In the genomic region with DNA sequence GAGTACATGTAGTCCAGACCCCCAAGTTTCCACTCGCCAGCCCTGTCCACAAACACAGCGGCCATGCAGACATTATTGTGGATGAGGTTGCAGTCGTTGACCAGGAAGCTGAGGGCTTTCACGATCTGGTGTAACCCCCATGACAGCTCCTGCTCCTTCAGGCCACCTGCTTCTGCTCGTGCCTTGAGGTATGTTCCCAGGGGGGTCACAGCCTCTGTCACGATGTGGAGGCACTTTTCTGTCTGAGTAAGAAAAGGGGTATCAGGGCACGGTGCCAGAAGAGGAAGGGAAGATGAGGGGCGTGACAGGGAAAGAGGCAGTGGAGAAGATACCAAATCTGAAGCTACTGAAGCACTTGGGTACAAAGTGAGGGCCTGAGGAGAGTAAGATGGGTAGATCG, we compare ENCODE assay signal across 8 mouse cellular contexts. TPM values are rescaled to one million over a fixed set of nuclear protein-coding genes. Genes with fewer than 3 reads are reported as not detected.
DNase-seq lines count a peak whose midpoint lies in the region; ATAC-seq lines count a peak whose summit lies in the region.

No protein-coding gene starts in this region.

- ATAC-seq in megakaryocyte, adult 5-6 weeks (ENCODE audit: poor library complexity, severe bottlenecking): no peak
- ATAC-seq in limb, embryonic 12.5 days (ENCODE audit: insufficient number of reproducible peaks, insufficient read depth, low FRiP score, low TSS enrichment, low read depth): no peak

- H3K4me2 ChIP-seq in limb, embryonic 12.5 days: peak overlapping the region; percentile 83

- peak; percentile 17 for DNase-seq in adrenal gland, postnatal 14 days
- no peak for DNase-seq in adrenal gland, adult 18-20 months (ENCODE audit: low spot score in 2 of 2)
- peak; percentile 29 for DNase-seq in splenic B cell, adult 2 months (ENCODE audit: low read depth, low spot score)
- no peak for DNase-seq in gastrocnemius, adult 8-10 months (ENCODE audit: low spot score in 2 of 2)
- DNase-seq in frontal cortex, postnatal 36 days (ENCODE audit: low spot score in 2 of 2): no peak

- peaks cover 43% of the 10 kb centered on the region for H3K4me1 ChIP-seq in megakaryocyte, embryonic 14.5 days
- H3K4me1 ChIP-seq in limb, embryonic 12.5 days (replicated peaks): peaks cover 17% of the 10 kb centered on the region

- WGBS in limb, embryonic 12.5 days: 54% methylated on average over 9 of the region's 9 CpGs

- H3K27ac ChIP-seq in limb, embryonic 12.5 days: no peak overlapping the region

- peak overlapping the region; percentile 95 for H3K4me3 ChIP-seq in megakaryocyte, embryonic 14.5 days (replicated peaks)
- H3K4me3 ChIP-seq in limb, embryonic 12.5 days (replicated peaks): peak overlapping the region; percentile 88

- peak overlapping the region; percentile 92 for H3K9ac ChIP-seq in limb, embryonic 12.5 days (replicated peaks)

- peaks cover 50% of the 10 kb centered on the region for H3K36me3 ChIP-seq in megakaryocyte, embryonic 14.5 days (replicated peaks; ENCODE audit: low read length)
- H3K36me3 ChIP-seq in limb, embryonic 12.5 days: peaks cover 44% of the 10 kb centered on the region
- peaks cover 5% of the 10 kb centered on the region for H3K36me3 ChIP-seq in splenic B cell, adult 2 months (ENCODE audit: control insufficient read depth, insufficient read depth, low read length, poor library complexity, severe bottlenecking)

- no peaks in the 10 kb centered on the region for H3K9me3 ChIP-seq in megakaryocyte, embryonic 14.5 days
- H3K9me3 ChIP-seq in limb, embryonic 12.5 days: no peaks in the 10 kb centered on the region

- no peaks in the 10 kb centered on the region for H3K27me3 ChIP-seq in megakaryocyte, embryonic 14.5 days (replicated peaks)
- no peaks in the 10 kb centered on the region for H3K27me3 ChIP-seq in limb, embryonic 12.5 days
- H3K27me3 ChIP-seq in splenic B cell, adult 2 months (ENCODE audit: control insufficient read depth, insufficient read depth, low read length, poor library complexity, severe bottlenecking): no peaks in the 10 kb centered on the region

RNA-seq across cellular contexts. Expression of a gene that starts 0.9 kb away (rescaled TPM):
- 87.4 and 92.1 TPM in 2 replicates for total RNA-seq in adrenal gland, postnatal 14 days (2021)
- total RNA-seq in adrenal gland, adult 18-20 months (2021): 100 to 1,000 TPM in 1 of 2 experiments, 10 to 100 TPM in 1; 92.3 to 105 TPM
- polyA plus RNA-seq in megakaryocyte, embryonic 14.5 days (2012; ENCODE audit: insufficient read depth, low replicate concordance): 30.0 and 71.8 TPM in 2 replicates
- total RNA-seq in megakaryocyte, adult 5-6 weeks (2015): 20.2 and 21.8 TPM in 2 replicates
- 30.9 and 41.5 TPM in 2 replicates for total RNA-seq in megakaryocyte, adult 5-6 weeks (2017)
- polyA plus RNA-seq in limb, embryonic 12.5 days (2016; fragmentation: Nextera tagmentation; extraction: Ambion mirVana): 74.9 and 78.0 TPM in 2 replicates
- total RNA-seq in gastrocnemius, adult 8-10 months (2022): 10 to 100 TPM; 71.4 to 91.0 (median 82.6) TPM

RNA-seq across cellular contexts. Expression of a gene that starts 29.6 kb away (rescaled TPM):
- 212 and 214 TPM in 2 replicates for total RNA-seq in adrenal gland, postnatal 14 days (2021)
- total RNA-seq in adrenal gland, adult 18-20 months (2021): 100 to 1,000 TPM; 241 to 252 TPM
- polyA plus RNA-seq in megakaryocyte, embryonic 14.5 days (2012; ENCODE audit: insufficient read depth, low replicate concordance): 1.3 and 7.9 TPM in 2 replicates
- 1.5 TPM in 1 of 2 replicates, not detected in the other for total RNA-seq in megakaryocyte, adult 5-6 weeks (2015)
- total RNA-seq in megakaryocyte, adult 5-6 weeks (2017): 0.18 and 2.8 TPM in 2 replicates
- polyA plus RNA-seq in limb, embryonic 12.5 days (2016; fragmentation: Nextera tagmentation; extraction: Ambion mirVana): 17.0 and 30.3 TPM in 2 replicates
- 10 to 100 TPM; 32.6 to 42.8 (median 39.2) TPM for total RNA-seq in gastrocnemius, adult 8-10 months (2022)

RNA-seq across cellular contexts. Expression of a gene that starts 40.9 kb away (rescaled TPM):
- 41.3 and 50.4 TPM in 2 replicates for total RNA-seq in adrenal gland, postnatal 14 days (2021)
- total RNA-seq in adrenal gland, adult 18-20 months (2021): 10 to 100 TPM; 42.9 to 61.5 TPM
- polyA plus RNA-seq in megakaryocyte, embryonic 14.5 days (2012; ENCODE audit: insufficient read depth, low replicate concordance): 84.3 and 173 TPM in 2 replicates
- 95.7 and 114 TPM in 2 replicates for total RNA-seq in megakaryocyte, adult 5-6 weeks (2015)
- 65.5 and 78.8 TPM in 2 replicates for total RNA-seq in megakaryocyte, adult 5-6 weeks (2017)
- polyA plus RNA-seq in limb, embryonic 12.5 days (2016; fragmentation: Nextera tagmentation; extraction: Ambion mirVana): 140 and 143 TPM in 2 replicates
- total RNA-seq in gastrocnemius, adult 8-10 months (2022): 10 to 100 TPM; 17.0 to 18.5 (median 18.2) TPM

RNA-seq across cellular contexts. Expression of a gene that starts 44.2 kb away (rescaled TPM):
- total RNA-seq in adrenal gland, postnatal 14 days (2021): 29.1 and 29.3 TPM in 2 replicates
- 10 to 100 TPM; 33.5 to 45.6 TPM for total RNA-seq in adrenal gland, adult 18-20 months (2021)
- polyA plus RNA-seq in megakaryocyte, embryonic 14.5 days (2012; ENCODE audit: insufficient read depth, low replicate concordance): 203 and 207 TPM in 2 replicates
- 30.8 and 31.0 TPM in 2 replicates for total RNA-seq in megakaryocyte, adult 5-6 weeks (2015)
- total RNA-seq in megakaryocyte, adult 5-6 weeks (2017): 118 and 119 TPM in 2 replicates
- polyA plus RNA-seq in limb, embryonic 12.5 days (2016; fragmentation: Nextera tagmentation; extraction: Ambion mirVana): 15.9 and 16.5 TPM in 2 replicates
- 100 to 1,000 TPM; 195 to 259 (median 242) TPM for total RNA-seq in gastrocnemius, adult 8-10 months (2022)

Comparison
In these comparisons a context has a peak if more than half of its experiments do, and no peak if none do; other contexts are left out.
1. DNase-seq: peak in adrenal gland, postnatal 14 days (single experiment) and splenic B cell, adult 2 months (single experiment); none in adrenal gland, adult 18-20 months (0 of 2), gastrocnemius, adult 8-10 months (0 of 2) and frontal cortex, postnatal 36 days (0 of 2).
2. RNA of a gene that starts 29.6 kb away (total RNA-seq): 241 to 252 TPM in adrenal gland, adult 18-20 months, 212 to 214 TPM in adrenal gland, postnatal 14 days and 32.6 to 42.8 TPM in gastrocnemius, adult 8-10 months; 0.18 to 2.8 TPM in megakaryocyte, adult 5-6 weeks; every median in the first group is over 4 times any median in the second.